Mouse (Mus musculus): Measurements from ENCODE around the gene Zfhx3.

The Zfhx3 gene

DNA sequence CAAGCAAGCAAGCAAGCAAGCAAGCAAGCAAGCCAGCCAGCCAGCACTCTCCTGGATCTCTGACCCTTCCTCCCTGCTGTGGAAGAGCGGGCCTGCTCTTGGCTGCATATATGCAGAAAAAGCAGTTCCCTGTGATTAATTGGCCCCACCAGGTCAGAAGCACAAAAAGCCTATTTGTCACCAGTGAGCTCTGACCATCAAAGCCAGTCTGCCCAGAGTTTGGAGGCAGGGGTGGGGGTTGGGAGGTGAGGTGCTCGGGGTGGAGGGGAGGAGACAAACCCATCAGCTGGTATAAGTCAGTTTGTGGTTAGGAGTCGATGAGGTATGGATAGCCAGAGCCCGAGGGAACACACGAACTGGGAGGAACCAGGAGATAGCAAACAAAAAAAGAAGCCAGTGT, 421.0 kb downstream of the Zfhx3 start:
- DNase-seq (ENCODE audit: low read depth), result no peak

GRCm38 (mm10) chr8:108363856-108364255, 421.4 kb downstream of the Zfhx3 start:
- DNase-seq (ENCODE audit: low read depth), result no peak

- no peak for DNase-seq (ENCODE audit: low read depth)
Observed at GRCm38 (mm10) chr8:108369081-108369480, 426.6 kb downstream of the Zfhx3 start.

- DNase-seq (ENCODE audit: low read depth), result no peak
Observed at GRCm38 (mm10) chr8:108370731-108371130, 428.3 kb downstream of the Zfhx3 start.

GRCm38 (mm10) chr8:108373046-108373445, 430.6 kb downstream of the Zfhx3 start:
- DNase-seq (ENCODE audit: low read depth), result no peak

DNA sequence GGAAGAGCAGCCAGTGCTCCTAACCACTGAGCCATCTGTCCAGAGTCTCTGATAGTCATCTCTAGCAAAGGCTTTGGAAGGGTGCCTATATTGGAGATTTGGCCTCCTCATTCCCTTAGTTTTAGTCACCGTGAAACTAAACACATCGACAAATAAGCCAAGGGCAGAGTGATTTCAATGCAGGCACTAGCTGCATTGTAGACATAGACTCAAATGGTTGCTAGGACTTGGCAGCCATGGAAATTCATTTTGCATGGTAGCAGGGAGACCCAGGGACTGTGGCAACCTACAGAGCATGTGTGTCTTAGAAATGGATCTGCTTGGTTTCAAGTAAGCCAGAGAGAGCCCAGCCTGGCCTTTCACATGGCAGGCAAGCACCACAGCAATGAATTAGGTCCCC, 435.6 kb downstream of the Zfhx3 start:
- DNase-seq (ENCODE audit: low read depth), result no peak

DNA sequence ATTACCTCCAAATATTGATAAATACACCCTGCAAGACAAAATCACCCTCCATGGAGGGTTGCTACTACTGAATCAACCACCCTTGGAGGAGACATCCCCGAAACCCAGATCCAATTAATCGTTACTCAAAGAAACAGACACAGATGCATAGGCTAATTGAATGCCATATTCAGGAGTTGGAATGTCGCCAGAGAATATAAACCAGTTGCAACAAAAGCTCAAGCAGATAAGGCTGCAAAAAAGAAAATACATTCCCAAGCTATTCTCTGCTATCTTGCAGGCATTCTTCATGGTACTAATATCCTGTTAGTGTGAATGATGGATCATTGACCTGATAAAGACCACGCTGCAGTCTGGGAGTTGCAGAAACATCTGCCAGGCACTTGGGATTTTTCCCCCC, 440.7 kb downstream of the Zfhx3 start:
- DNase-seq (ENCODE audit: low read depth), result no peak

DNA sequence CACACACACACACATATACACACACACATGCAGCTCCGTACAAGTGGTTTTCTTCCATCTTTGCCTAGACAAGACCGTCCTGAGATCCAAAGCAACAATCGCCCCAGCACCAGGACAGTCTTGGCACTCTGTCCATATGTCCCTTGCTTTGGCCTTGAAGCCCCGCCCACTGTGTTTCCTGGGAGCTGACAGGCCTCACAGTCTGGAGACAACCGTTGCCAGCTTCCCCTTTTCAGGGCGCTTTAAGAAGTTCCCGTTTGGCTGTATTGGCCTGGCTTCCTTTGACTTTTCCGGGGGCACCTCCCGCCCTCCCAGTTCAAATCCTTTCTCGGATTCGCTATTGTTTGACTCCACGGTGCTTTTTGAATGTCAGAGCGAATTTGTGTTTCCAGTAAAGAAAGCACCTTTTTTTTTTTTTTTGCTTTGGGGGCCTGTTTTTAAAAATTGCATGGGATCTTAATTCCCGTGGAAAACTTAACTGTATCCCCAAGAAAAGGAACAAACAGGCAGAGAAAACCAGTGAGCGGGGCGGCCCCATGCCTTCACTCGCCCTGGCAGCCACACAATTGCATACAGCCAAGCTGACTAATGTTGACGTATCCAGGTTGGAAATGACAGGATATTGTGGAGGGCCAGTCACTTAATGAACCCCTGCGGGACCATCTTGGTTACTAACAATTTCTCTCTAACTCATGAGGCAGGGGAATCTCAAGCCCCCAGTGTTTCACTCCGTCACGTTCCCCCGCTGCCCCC, 444.9 kb downstream of the Zfhx3 start:
- DNase-seq (ENCODE audit: low read depth), result no peak

DNA sequence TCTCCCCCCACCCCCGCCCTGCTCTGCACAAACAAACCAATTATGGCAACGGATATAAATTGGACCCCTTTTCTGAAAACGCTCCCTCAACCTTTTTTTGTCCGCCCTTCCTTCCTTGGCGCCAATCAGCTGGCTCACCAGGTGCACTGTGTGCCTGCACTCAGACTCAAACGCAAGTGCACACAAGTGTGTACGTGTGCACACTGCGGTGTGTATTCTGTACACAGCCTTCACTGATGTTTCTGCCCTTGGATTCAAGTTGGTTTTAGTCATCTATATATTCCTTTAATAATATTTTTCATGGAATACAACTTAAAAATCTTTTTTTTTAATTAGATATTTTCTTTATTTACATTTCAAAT, 445.4 kb downstream of the Zfhx3 start:
- DNase-seq (ENCODE audit: low read depth), result no peak

- peak; percentile 42 for DNase-seq (ENCODE audit: low read depth)
Observed at GRCm38 (mm10) chr8:108392909-108393308, 450.5 kb downstream of the Zfhx3 start.

DNA sequence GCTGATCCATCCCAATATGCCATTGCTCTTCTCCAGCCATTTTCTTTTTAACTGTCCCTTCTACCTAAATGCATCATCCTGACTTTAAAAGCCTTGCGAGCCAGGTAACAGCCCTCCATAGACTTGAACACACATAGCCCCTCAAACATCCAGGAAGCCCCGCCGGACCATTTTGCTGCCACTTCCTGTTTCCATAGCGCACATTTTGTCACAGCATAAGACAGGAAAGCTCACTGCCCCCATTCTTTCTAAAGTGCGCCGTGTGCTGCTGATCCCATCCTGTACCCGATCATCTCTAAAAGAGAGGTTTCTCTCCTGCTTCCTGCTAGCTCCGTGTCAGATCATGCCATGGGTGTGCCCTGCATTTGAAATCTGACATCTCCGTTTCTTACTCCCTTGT, 459.7 kb downstream of the Zfhx3 start:
- DNase-seq (ENCODE audit: low read depth), result peak; percentile 15

GRCm38 (mm10) chr8:108406716-108407494, 464.5 kb downstream of the Zfhx3 start:
- no peak for DNase-seq (ENCODE audit: low read depth)

DNA sequence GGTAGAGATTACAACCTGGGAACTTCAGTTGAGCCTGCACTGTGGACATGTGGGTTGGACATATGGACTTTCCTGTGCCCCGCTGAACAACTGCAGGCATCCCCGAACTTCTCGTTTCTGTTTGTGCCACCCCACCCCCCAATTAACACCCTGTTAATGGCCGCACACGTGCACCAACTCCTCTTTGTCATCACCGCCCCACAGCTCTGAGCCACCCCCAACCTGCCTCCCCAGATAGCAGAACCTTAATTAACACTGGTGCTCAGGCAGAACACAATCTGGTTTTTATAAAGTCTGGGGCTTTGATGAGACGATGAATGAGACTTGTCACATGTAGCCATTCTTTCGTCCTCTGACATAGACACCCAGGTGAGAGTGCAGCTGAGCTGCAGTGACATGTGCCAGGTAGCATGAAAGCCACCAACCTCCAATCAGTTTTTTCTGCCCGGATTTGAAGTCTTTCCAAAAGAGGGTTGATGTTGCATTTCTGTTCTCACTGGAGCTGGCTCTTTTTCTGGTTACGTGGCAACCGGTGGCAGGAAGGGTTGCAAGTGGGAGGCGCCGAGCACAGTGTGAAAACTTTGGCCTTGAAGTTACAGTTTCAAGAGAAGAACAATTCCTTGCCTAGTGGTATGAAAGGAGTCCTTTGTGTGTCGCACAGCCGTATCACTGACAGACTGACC, 476.9 kb downstream of the Zfhx3 start:
- no peak for DNase-seq (ENCODE audit: low read depth)

GRCm38 (mm10) chr8:108422521-108422920, 480.1 kb downstream of the Zfhx3 start:
- DNase-seq (ENCODE audit: low read depth), result no peak

GRCm38 (mm10) chr8:108424337-108424736, 481.9 kb downstream of the Zfhx3 start:
- DNase-seq (ENCODE audit: low read depth), result no peak

DNA sequence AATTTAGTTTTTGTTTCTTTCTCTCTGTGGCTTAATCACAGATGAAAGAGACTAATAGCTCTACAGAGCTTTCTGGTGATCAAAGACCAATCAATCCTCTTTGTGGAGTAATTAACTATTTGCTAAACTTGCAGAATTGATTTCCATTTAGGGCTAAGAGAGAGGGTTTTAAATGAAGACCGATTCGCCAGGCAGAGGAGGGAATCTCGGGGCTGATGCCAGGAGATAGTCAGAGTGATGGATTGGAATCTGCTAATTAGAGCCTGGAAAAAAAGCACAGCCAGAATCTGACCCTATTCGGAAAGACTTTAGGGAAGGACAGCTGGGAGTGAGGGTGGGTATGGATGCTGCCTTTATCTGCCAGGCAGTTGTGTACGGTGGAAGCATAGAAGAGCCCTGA, 490.9 kb downstream of the Zfhx3 start:
- DNase-seq (ENCODE audit: low read depth), result no peak

DNA sequence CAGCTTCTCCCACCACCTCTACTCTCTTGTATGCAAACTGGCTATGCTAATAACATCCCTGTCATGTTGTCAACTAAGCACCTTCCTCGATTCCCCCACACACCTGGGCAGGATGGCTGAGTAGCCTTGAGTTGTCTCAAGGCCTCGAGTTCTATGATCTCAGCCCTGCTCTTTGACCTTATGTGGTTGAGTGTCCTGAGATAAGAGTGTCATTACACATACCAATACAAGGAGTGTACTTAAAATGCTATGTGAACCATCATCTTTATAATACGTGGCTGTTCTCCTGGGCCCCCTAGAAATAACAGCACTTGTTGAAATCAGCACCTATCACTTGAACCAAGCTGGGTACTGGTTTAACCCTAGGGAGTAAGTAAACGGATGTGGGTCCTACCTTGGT, 492.1 kb downstream of the Zfhx3 start:
- DNase-seq (ENCODE audit: low read depth), result no peak

DNA sequence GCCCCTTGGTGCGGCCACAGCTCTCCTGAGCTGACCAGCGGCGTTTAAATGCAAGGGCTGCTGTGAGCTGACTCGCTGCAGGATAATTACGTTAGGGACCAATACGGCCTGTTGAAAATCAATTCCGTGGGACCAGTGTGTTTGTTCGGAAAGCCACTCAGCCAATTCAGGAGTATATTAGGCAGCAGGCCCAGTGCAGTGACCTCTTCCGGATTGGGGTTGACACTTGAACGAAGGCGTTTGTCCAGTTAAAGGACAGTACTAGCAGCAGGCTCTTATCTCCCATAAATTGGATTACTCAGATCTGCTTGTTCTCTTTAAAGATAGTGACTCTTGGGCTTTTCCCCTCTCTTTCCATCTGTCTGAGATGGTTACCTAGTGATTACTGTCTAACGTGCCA, 493.9 kb downstream of the Zfhx3 start:
- no peak for DNase-seq (ENCODE audit: low read depth)

DNA sequence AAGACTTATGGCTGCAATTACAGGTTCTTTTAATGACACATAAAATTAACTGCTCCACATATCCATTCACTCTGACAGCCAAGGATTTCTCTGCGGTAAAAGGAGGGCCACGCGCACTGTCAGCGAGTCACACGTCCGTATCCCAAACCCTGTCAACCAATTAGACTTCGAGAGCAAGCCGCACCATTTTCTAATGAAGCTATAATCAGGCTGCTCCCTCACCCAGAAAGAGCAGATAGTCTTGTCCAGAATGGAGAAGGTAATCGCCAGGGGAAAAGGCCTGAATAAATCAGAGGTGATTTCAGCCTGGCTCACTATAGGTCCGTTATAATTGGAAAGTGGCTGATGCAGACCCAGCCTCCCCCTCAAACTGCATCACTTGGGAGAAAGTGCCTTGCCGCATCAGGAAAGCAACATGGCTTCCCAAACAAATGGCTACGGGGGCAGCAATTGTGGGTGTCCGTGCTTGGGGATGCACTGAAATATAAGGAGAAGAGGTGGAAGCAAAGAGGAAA, 494.9 kb downstream of the Zfhx3 start:
- DNase-seq (ENCODE audit: low read depth), result no peak

- no peak for DNase-seq (ENCODE audit: low read depth)
Observed at GRCm38 (mm10) chr8:108440476-108440875, 498.0 kb downstream of the Zfhx3 start.

DNA sequence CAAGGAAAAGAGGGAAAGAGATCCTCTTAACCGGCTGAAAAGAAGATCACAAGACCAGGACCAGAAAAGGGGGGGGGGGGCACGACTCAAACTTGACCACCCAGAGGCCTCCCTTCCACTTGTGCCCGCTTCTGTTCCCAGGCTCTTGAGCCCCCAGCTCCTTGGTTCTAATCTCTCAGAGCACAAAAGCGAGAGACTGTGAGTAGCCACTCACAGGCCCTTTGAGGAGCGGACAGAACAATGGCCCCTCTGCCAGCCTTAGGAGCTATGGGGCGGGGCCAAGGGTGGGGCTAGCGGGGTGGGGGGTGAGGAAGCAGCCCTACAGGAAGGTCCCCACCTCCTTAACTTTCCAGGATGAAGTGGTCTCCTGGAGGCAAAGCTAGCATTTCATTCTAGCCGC, 508.4 kb downstream of the Zfhx3 start:
- DNase-seq (ENCODE audit: low read depth), result no peak

GRCm38 (mm10) chr8:108454561-108455311, 512.3 kb downstream of the Zfhx3 start:
- DNase-seq (ENCODE audit: low read depth), result no peak

Data from naive thymus-derived CD4-positive, alpha-beta T cell, adult 2 months (primary cell).